Mouse (Mus musculus) embryonic facial prominence, embryonic 15.5 days (tissue): ENCODE results near the gene Ankrd49. TPM values are rescaled to one million over a fixed set of nuclear protein-coding genes. Genes with fewer than 3 reads are reported as not detected.
A peak's percentile ranks its signal among the peaks of the same experiment; 100 is the strongest.

ENCODE experiments used
- ATAC-seq: fragments of 200-750 bp; cut with Nextera tagmentation; 2 replicates; pipeline ENCODE4 v1.8.0; 2017; ENCODE audit warnings: low read depth, moderate TSS enrichment; ENCODE audit not compliant: insufficient number of reproducible peaks, low FRiP score, low TSS enrichment
- H3K27ac ChIP-seq: fragments of 300-500 bp; sonication (generic); replicated peaks from 2 replicates; pipeline ENCODE4 v1.5.1; 2015; ENCODE audit warnings: mild to moderate bottlenecking, inconsistent platforms
- H3K27me3 ChIP-seq: fragments of 300-500 bp; sonication (generic); 2 replicates; pipeline ENCODE4 v1.6.1; 2015; ENCODE audit warnings: inconsistent platforms
- H3K36me3 ChIP-seq: fragments of 300-500 bp; sonication (generic); 2 replicates; pipeline ENCODE4 v1.6.1; 2015; ENCODE audit warnings: mild to moderate bottlenecking, inconsistent platforms
- H3K4me1 ChIP-seq: fragments of 300-500 bp; sonication (generic); 2 replicates; pipeline ENCODE4 v1.6.1; 2015; ENCODE audit warnings: inconsistent platforms
- H3K4me2 ChIP-seq: fragments of 300-500 bp; sonication (generic); replicated peaks from 2 replicates; pipeline ENCODE4 v1.6.1; 2015; ENCODE audit warnings: mild to moderate bottlenecking, inconsistent platforms
- H3K4me3 ChIP-seq: fragments of 300-500 bp; sonication (generic); replicated peaks from 2 replicates; pipeline ENCODE4 v1.5.1; 2015; ENCODE audit warnings: mild to moderate bottlenecking, inconsistent platforms
- H3K9ac ChIP-seq: fragments of 300-500 bp; sonication (generic); 2 replicates; pipeline ENCODE4 v1.6.1; 2015; ENCODE audit warnings: inconsistent platforms
- H3K9me3 ChIP-seq: fragments of 300-500 bp; sonication (generic); replicated peaks from 2 replicates; pipeline ENCODE4 v1.6.1; 2016; ENCODE audit warnings: inconsistent platforms
- WGBS: fragments of 180-500 bp; shearing (Covaris S2); methylation state at CpG from one replicate; pipeline ENCODE4 v1.1.7; 2015; 5-methylcytosine and 5-hydroxymethylcytosine counted together
- polyA plus RNA-seq: library from polyadenylated mRNA; unstranded; fragments of >200 nt; fragmentation: Nextera tagmentation; extraction: Ambion mirVana; gene quantifications from 2 replicates; pipeline ENCODE4 v1.2.1, GENCODE M21; 2015

Ankrd49 gene
- polyA plus RNA-seq, 1 experiment from 2014 or later: 42.8 TPM

DNA sequence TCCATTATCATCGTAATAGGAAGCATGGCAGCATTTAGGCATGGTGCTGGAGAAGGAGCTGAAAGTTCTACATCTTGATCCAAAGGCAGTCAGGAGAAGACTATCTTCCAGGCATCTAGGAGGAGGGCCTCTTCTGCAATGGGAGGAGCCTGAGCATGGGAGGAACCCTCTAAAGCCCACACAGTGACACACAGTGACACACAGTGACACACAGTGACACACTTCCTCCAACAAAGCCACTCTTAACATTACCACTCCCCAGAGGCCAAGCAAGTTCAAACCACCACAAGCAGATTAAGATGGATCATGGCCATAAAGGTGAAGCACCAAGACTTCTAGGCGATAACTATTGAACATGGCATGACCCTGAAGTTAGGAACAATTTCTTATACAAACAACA lies 12.6 kb downstream of the Ankrd49 start:
- no peak for ATAC-seq
- WGBS: 94% methylated on average over 2 of the region's 2 CpGs

DNA sequence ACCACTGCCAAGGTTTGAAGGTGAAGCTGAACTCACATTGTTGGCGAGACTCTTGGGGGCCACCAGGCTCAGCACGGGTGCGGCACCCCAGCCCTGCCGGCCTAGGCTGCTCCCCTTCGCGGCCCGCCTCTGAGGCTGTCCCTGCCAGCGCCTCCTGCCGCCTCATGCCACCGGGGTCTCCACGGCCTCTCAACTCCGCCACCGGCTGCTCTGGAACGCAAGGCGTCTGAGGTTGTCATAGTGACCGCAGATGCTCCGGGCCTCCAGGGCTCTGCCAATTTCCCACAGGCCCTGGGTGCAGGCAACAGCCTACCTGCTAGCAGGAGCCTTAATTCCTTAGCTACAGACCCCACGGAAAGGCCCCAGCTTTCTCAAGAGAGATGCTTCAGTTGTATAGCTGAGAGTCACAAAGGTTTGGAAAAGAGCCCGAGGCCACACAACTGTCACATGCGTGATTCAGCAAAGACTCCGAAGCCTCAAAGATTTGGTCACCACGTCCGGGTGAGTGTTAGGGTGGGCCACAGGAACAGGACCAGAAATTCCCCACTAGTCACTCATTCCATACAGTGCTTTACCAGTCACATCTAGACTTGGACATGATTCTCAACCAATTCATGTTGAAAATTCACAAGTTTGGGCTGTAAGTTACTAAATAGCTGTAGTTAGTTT lies 13.7 kb downstream of the Ankrd49 start, which contains the start of gene 1700012B09Rik:
Gene 1700012B09Rik (minus strand): TSS at position 228 of the 669 bp plus-strand sequence.
- 19% methylated on average over 23 of the region's 23 CpGs for WGBS
- Histone ChIP-seq H3K9me3 (no peaks in the 10 kb centered on the region), H3K9ac (no peak within 1 kb of the TSS), H3K4me2 (no peak within 1 kb of the TSS), H3K27ac (no peak within 1 kb of the TSS), H3K4me1 (peaks cover 3% of the 10 kb centered on the region; the same call in 1 of the 2 replicates), H3K27me3 (peaks cover 16% of the 10 kb centered on the region; the same call in 1 of the 2 replicates), H3K4me3 (no peak within 1 kb of the TSS), H3K36me3 (no peaks in the 10 kb centered on the region)
- peak; percentile 57 for ATAC-seq

More for the DNA sequence above, 12.6 kb downstream of the Ankrd49 start:
- Histone ChIP-seq H3K27ac (no peak overlapping the region), H3K36me3 (no peaks in the 10 kb centered on the region), H3K4me3 (no peak overlapping the region), H3K9ac (no peak overlapping the region), H3K9me3 (no peaks in the 10 kb centered on the region), H3K4me2 (no peak overlapping the region), H3K4me1 (peaks cover 3% of the 10 kb centered on the region; the same call in 1 of the 2 replicates), H3K27me3 (peaks cover 16% of the 10 kb centered on the region; the same call in 1 of the 2 replicates)

DNA sequence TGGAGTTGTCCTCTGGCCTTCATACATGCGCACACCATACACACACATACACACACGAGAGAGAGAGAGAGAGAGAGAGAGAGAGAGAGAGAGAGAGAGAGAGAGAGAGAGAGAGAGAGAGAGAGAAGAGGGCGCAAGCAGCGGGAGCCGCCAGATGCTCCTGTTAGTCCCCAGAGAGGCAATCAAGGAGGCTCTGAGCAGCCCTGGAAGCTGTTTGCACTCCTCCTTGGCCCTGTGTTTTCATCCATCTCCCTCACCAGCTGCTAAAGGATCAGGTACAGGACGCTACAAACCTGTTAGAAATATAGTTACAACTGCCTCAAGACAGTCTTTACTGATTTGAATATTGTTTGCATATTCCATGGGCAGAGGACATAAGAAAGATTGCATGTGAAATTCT lies 14.8 kb downstream of the Ankrd49 start:
- Histone ChIP-seq H3K27me3 (peaks cover 16% of the 10 kb centered on the region; the same call in 1 of the 2 replicates), H3K4me2 (no peak overlapping the region), H3K4me1 (peaks cover 3% of the 10 kb centered on the region; the same call in 1 of the 2 replicates), H3K4me3 (no peak overlapping the region), H3K27ac (no peak overlapping the region), H3K36me3 (no peaks in the 10 kb centered on the region), H3K9me3 (no peaks in the 10 kb centered on the region), H3K9ac (no peak overlapping the region)
- WGBS: 32% methylated on average over 6 of the region's 6 CpGs
- peak; percentile 37; the same call in 1 of the 2 replicates for ATAC-seq

DNA sequence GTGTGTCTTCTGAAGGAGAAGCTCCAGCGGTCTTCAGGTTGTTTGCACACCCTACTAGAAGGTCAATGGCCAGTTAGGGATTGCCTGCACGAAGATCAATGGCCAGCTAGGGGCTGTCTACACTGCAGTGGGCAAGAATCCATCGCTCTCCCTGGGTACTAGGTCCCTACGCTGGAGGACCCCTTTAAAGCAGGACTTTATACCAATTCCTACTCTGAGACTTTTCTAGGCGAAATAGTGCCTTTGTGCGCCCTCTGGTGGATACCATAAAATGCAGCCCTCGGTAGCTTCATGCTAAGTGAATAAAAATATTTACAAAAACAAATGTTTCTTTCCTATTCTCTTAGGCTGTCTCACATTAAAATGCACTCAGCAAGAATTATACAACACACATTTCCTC lies 19.9 kb downstream of the Ankrd49 start:
- no peak overlapping the region for H3K4me2 ChIP-seq
- H3K27ac ChIP-seq: no peak overlapping the region
- H3K4me1 ChIP-seq: no peaks in the 10 kb centered on the region
- H3K9ac ChIP-seq: no peak overlapping the region
- ATAC-seq: no peak
- H3K36me3 ChIP-seq: no peaks in the 10 kb centered on the region
- H3K27me3 ChIP-seq: 0 out of 2 replicates have a peak, but pooled peaks cover 2% of the 10 kb centered on the region
- 25% methylated on average over 7 of the region's 7 CpGs for WGBS
- H3K9me3 ChIP-seq: no peaks in the 10 kb centered on the region
- no peak overlapping the region for H3K4me3 ChIP-seq

DNA sequence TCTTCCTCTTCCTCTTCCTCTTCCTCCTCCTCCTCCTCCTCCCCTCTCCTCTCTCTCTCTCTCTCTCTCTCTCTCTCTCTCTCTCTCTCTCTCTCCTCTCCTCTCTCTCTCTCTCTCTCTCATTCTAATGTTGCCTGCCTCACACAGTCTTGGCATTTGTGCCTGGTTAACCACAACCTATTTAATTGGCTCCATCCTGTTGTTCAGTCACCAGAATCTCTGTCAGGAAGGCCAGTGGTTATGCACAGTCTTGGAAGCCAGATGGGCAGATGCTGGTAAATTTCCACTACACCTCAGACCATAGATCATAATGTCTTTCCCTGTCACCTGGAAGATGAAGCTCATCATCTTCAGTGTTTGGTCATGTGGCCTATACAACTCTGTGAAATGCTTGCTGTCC lies 25.4 kb downstream of the Ankrd49 start:
- ATAC-seq: no peak

DNA sequence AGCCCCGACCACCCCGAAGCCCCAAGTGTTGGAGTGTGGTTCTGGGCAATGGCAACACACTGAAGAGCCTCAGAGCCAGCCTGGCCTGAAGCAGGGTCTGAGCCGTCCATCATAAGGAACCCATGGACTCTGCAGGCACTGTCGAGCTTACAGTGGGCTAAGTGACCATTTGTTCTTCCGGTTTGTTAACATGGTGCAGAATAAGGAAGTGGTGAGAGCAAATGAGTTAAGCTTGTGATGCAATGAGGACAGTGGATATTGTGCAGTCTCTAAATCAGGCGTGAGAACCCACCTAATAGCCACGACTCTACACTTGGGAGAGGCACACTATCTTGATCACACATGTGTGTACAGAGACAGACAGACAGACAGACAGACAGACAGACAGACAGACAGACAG lies 26.1 kb downstream of the Ankrd49 start:
- no peak for ATAC-seq
- Histone ChIP-seq H3K36me3 (no peaks in the 10 kb centered on the region), H3K4me3 (no peak overlapping the region), H3K27ac (no peak overlapping the region), H3K4me2 (no peak overlapping the region), H3K27me3 (0 out of 2 replicates have a peak, but pooled peaks cover 2% of the 10 kb centered on the region), H3K9ac (no peak overlapping the region), H3K9me3 (no peaks in the 10 kb centered on the region), H3K4me1 (no peaks in the 10 kb centered on the region)
- 71% methylated on average over 7 of the region's 7 CpGs for WGBS

More for the DNA sequence above, 25.4 kb downstream of the Ankrd49 start:
- Histone ChIP-seq H3K36me3 (no peaks in the 10 kb centered on the region), H3K27me3 (0 out of 2 replicates have a peak, but pooled peaks cover 2% of the 10 kb centered on the region), H3K4me3 (no peak overlapping the region), H3K27ac (no peak overlapping the region), H3K9ac (no peak overlapping the region), H3K4me1 (no peaks in the 10 kb centered on the region), H3K4me2 (no peak overlapping the region), H3K9me3 (no peaks in the 10 kb centered on the region)

DNA sequence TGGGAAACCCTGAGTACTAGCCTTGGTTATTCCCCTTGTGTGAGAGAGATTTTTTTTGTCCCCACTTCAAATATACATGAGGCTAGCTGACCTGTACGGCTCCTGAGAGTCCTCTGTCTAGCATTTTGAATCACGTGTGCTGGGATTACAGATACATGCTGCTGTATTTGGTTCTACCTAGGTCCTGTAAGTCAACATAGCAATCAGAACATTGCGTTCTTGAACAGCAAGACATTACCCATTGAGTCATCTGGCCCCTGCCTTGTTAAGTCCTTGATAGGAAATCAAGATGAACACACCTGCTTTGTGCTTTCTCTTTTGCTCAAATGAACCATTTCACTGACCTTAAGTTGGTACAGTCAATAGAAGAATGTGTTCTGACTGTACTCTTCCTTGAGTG lies 30.2 kb downstream of the Ankrd49 start:
- Histone ChIP-seq H3K36me3 (no peaks in the 10 kb centered on the region), H3K4me1 (peaks cover 15% of the 10 kb centered on the region), H3K9me3 (no peaks in the 10 kb centered on the region), H3K4me3 (no peak overlapping the region), H3K9ac (no peak overlapping the region), H3K4me2 (no peak overlapping the region), H3K27ac (no peak overlapping the region), H3K27me3 (0 out of 2 replicates have a peak, but pooled peaks cover 6% of the 10 kb centered on the region)
- ATAC-seq: no peak
- WGBS: 88% methylated on average over 3 of the region's 3 CpGs

DNA sequence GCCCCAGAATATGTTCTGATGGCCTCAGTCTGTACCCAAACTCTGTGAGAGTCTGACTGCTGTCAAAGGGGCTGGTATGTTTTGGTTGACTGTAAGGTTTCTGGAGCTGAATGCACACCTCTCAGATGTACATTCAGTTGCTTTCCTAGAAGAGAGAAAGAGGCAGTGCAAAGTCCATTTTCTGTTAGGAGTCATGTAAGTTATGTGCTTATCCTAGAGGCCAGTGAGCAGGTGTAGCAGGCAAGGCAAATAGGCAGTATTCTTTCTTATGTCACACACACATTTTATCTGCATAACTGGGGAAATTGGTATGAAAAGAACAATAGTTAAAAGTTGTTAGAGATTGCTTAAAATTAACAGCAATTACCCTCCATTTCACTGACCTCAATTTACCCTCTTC lies 30.7 kb downstream of the Ankrd49 start:
- no peak overlapping the region for H3K27ac ChIP-seq
- H3K36me3 ChIP-seq: no peaks in the 10 kb centered on the region

DNA sequence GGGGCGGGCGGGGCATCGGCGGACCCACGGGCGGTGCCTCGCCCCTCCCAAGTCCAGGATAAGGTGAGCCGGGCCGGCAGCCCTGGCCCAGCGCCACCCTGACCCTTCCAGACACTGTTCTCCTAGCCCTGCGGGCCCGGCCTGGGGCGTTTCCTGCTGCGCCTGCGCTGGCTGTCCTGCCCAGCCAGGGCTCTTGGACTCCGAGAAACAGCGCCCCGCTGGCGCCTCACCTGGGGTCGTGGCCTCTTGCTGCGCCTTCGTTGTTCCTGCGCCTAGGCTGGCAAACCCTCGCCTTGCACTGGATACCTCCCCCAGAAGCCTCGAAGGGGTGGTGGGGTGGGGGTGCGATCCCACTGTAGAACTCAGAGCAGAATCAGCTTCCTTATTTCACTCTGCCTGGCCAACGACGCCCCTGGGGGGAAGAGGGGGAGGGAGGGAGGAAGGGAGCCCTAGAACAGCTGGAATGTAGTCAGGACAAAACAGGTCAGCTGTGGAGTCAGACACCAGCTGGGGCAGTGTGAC lies 32.6 kb downstream of the Ankrd49 start, which contains the start of gene Fut4:
Gene Fut4 (minus strand): TSS at position 393 of the 522 bp plus-strand sequence.
- peak; percentile 63 for ATAC-seq
- peaks cover 15% of the 10 kb centered on the region for H3K4me1 ChIP-seq
- under 1% methylated on average over 28 of the region's 28 CpGs for WGBS

More for the DNA sequence above, 30.7 kb downstream of the Ankrd49 start:
- Histone ChIP-seq H3K4me3 (no peak overlapping the region), H3K9ac (no peak overlapping the region), H3K27me3 (0 out of 2 replicates have a peak, but pooled peaks cover 6% of the 10 kb centered on the region), H3K9me3 (no peaks in the 10 kb centered on the region), H3K4me2 (no peak overlapping the region), H3K4me1 (peaks cover 15% of the 10 kb centered on the region)
- ATAC-seq: no peak

DNA sequence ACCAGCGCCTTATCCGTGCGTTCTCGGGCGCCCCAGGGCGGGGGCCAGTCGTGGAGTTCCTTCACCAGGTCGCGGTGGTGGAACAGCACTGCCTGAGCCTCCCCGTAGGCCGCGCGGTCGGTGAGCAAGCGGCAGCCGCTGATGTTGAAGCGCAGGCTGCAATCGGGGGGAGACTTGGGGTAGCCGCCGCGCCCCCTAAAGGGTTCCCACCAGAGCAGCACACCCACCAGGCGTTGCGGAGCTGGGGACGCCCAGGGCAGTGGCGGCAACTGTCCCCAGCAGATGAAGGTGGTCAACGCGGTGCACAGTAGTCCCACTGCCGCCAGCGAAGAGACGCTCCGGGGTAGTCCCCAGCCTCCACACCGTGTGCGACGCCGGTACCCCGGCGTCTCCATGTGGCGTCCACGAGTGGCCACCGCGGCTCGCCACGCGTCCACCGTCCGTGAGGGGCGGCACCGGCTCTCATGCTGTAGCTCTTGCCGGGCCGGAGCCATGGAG lies 33.1 kb downstream of the Ankrd49 start:
- peak overlapping the region; percentile 57 for H3K4me3 ChIP-seq
- no peaks in the 10 kb centered on the region for H3K36me3 ChIP-seq
- peaks cover 15% of the 10 kb centered on the region for H3K4me1 ChIP-seq
- WGBS: under 1% methylated on average over 50 of the region's 50 CpGs
- H3K9ac ChIP-seq: peak overlapping the region; percentile 54
- peak overlapping the region; percentile 96 for H3K4me2 ChIP-seq
- peak; percentile 61 for ATAC-seq
- H3K27me3 ChIP-seq: 0 out of 2 replicates have a peak, but pooled peaks cover 6% of the 10 kb centered on the region
- no peaks in the 10 kb centered on the region for H3K9me3 ChIP-seq
- no peak overlapping the region for H3K27ac ChIP-seq

More for the DNA sequence above, 32.6 kb downstream of the Ankrd49 start, which contains the start of gene Fut4:
- Histone ChIP-seq H3K9ac (peak within 1 kb of the TSS; percentile 54), H3K27ac (no peak within 1 kb of the TSS), H3K9me3 (no peaks in the 10 kb centered on the region), H3K27me3 (0 out of 2 replicates have a peak, but pooled peaks cover 6% of the 10 kb centered on the region), H3K4me2 (peak within 1 kb of the TSS; percentile 96), H3K4me3 (peak within 1 kb of the TSS; percentile 57), H3K36me3 (no peaks in the 10 kb centered on the region)

DNA sequence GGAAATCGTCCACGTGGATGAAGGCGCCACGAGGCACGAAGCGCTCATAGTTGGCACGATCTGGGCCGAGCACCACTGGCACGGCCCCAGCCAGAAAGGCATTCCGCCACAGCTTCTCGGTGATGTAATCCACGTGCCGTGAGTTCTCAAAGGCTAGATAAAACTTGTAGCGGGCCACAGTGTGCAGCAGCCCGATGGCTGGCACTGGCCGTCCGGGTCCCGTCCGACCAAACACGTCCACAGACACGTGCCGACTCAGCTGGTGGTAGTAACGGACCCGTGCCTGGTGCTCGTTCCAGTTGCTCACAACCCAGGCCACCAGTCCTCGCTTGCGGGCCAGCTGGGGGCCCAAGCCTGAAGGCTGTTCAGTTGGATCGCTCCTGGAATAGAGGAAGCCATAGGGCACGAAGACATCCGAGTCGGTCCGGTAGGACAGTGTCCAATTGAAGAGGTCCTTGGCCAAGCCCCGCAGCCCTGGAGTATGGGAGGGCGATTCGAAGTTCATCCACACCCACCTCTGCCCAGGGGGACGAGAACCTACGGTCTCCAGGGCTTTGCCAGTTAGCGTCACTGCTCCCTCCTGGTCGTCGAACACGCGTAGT lies 33.7 kb downstream of the Ankrd49 start:
- no peak for ATAC-seq

More for the DNA sequence above, 33.7 kb downstream of the Ankrd49 start:
- H3K9me3 ChIP-seq: no peaks in the 10 kb centered on the region
- H3K4me1 ChIP-seq: peaks cover 18% of the 10 kb centered on the region
- peak overlapping the region; percentile 54 for H3K9ac ChIP-seq
- peak overlapping the region; percentile 96 for H3K4me2 ChIP-seq
- H3K27ac ChIP-seq: no peak overlapping the region
- 62% methylated on average over 42 of the region's 42 CpGs for WGBS
- H3K36me3 ChIP-seq: no peaks in the 10 kb centered on the region
- H3K27me3 ChIP-seq: 0 out of 2 replicates have a peak, but pooled peaks cover 6% of the 10 kb centered on the region
- peak overlapping the region; percentile 57 for H3K4me3 ChIP-seq
